Mouse (Mus musculus) spleen, adult 2 months (tissue): Measurements from ENCODE around the gene Ftsj1. TPM values are rescaled to one million over a fixed set of nuclear protein-coding genes. Genes with fewer than 3 reads are reported as not detected.

Source experiments
- DNase-seq, 2 experiments: peaks; one replicate each; pipeline versions ENCODE4 v3.0.0 to v3.0.0-alpha.2; 2012 to 2021; ENCODE audit warnings: low spot score in 2 of 2, low read depth in 1 of 2
- H3K27ac ChIP-seq: fragments of 200-500 bp; 2 replicates; pipeline ENCODE4 v1.5.1; 2012; ENCODE audit warnings: low read length, inconsistent platforms; ENCODE audit not compliant: insufficient read depth
- H3K27me3 ChIP-seq: fragments of 200-500 bp; 2 replicates; pipeline ENCODE4 v1.6.1; 2012; ENCODE audit warnings: mild to moderate bottlenecking, moderate library complexity, low read length, inconsistent platforms; ENCODE audit not compliant: control insufficient read depth, insufficient read depth
- H3K36me3 ChIP-seq: fragments of 200-500 bp; 2 replicates; pipeline ENCODE4 v1.6.1; 2012; ENCODE audit warnings: mild to moderate bottlenecking, low read length, inconsistent platforms; ENCODE audit not compliant: control insufficient read depth, insufficient read depth
- H3K4me1 ChIP-seq: fragments of 200-500 bp; 2 replicates; pipeline ENCODE4 v1.6.1; 2011; ENCODE audit warnings: inconsistent platforms; ENCODE audit not compliant: control insufficient read depth, insufficient read depth, insufficient read length
- H3K4me3 ChIP-seq: fragments of 200-500 bp; 2 replicates; pipeline ENCODE4 v1.5.1; 2011; ENCODE audit warnings: mild to moderate bottlenecking, inconsistent platforms; ENCODE audit not compliant: insufficient read depth, insufficient read length; ENCODE audit errors: extremely low read depth
- CTCF ChIP-seq: fragments of 200-500 bp; IDR thresholded peaks from 2 replicates; pipeline ENCODE4 v1.5.1; 2011; ENCODE audit warnings: mild to moderate bottlenecking, inconsistent platforms; ENCODE audit not compliant: insufficient read depth, insufficient read length, insufficient replicate concordance; ENCODE audit errors: extremely low read depth
- POLR2A ChIP-seq: fragments of 200-500 bp; IDR thresholded peaks from 2 replicates; pipeline ENCODE4 v1.6.1; 2011; ENCODE audit warnings: low read depth, low read length, inconsistent platforms
- WGBS: fragments of 180-500 bp; shearing (Covaris S2); methylation state at CpG from one replicate; pipeline ENCODE4 v1.1.7; 2018; 5-methylcytosine and 5-hydroxymethylcytosine counted together
- polyA plus RNA-seq: library from polyadenylated mRNA; depleted of rRNA; stranded (reverse); fragments of >200 nt; gene quantifications from 2 replicates; pipeline ENCODE4 v1.2.3, GENCODE M21; 2012; rRNA removed

The Ftsj1 gene
- polyA plus RNA-seq, 1 experiment: 17.0 TPM

- DNase-seq: peak; percentile 42 to 71
- TF ChIP-seq CTCF (no peak), POLR2A (peak; percentile 23; the same call in 1 of the 2 replicates)
- 0 out of 2 replicates have a peak, but pooled peaks cover 1% of the 10 kb centered on the region for H3K36me3 ChIP-seq
- WGBS: 22% methylated on average over 38 of the region's 38 CpGs
- H3K27ac ChIP-seq: peak overlapping the region; percentile 69
- H3K27me3 ChIP-seq: no peaks in the 10 kb centered on the region
- no peaks in the 10 kb centered on the region; the same call in 1 of the 2 replicates for H3K4me1 ChIP-seq
- peak overlapping the region; percentile 85 for H3K4me3 ChIP-seq
These were observed 59.4 kb downstream of the Ftsj1 start for GRCm38 (mm10) chrX:8192640-8193418.

- 21% methylated on average over 13 of the region's 13 CpGs for WGBS
- H3K36me3 ChIP-seq: 0 out of 2 replicates have a peak, but pooled peaks cover 1% of the 10 kb centered on the region
- H3K4me1 ChIP-seq: no peaks in the 10 kb centered on the region; the same call in 1 of the 2 replicates
- H3K27me3 ChIP-seq: no peaks in the 10 kb centered on the region
- peak overlapping the region; percentile 56; the same call in 1 of the 2 replicates for H3K27ac ChIP-seq
- peak overlapping the region; percentile 85 for H3K4me3 ChIP-seq
- DNase-seq: no peak
- no peak for TF ChIP-seq POLR2A
- no peak for TF ChIP-seq CTCF
These were observed 60.0 kb downstream of the Ftsj1 start for GRCm38 (mm10) chrX:8192126-8192639.

Other genes starting within 250 kb of the Ftsj1 start
- gene Glod5, start 233.9 kb downstream of the Ftsj1 start, polyA plus RNA-seq: not detected in 2 replicates
- gene Suv39h1, start 177.6 kb downstream of the Ftsj1 start, polyA plus RNA-seq: 14.1 and 17.4 TPM in 2 replicates
- 52.2 and 65.4 TPM in 2 replicates for gene Was, start 161.9 kb downstream of the Ftsj1 start, polyA plus RNA-seq
- gene Wdr13, start 119.5 kb downstream of the Ftsj1 start, polyA plus RNA-seq: 64.1 and 85.8 TPM in 2 replicates
- gene Rbm3, start 106.5 kb downstream of the Ftsj1 start, polyA plus RNA-seq: 89.2 and 95.6 TPM in 2 replicates
- gene Tbc1d25, start 76.2 kb downstream of the Ftsj1 start, polyA plus RNA-seq: 13.9 and 16.5 TPM in 2 replicates
- gene Ebp, start 58.9 kb downstream of the Ftsj1 start, polyA plus RNA-seq: 40.9 and 64.1 TPM in 2 replicates
- 3.7 and 6.9 TPM in 2 replicates for gene Porcn, start 45.9 kb downstream of the Ftsj1 start, polyA plus RNA-seq
- gene Slc38a5, start 18.7 kb upstream of the Ftsj1 start, polyA plus RNA-seq: 33.2 and 39.8 TPM in 2 replicates
- not detected in 2 replicates for gene Ssxb10, start 75.0 kb upstream of the Ftsj1 start, polyA plus RNA-seq
- not detected in 2 replicates for gene Ssxb9, start 114.6 kb upstream of the Ftsj1 start, polyA plus RNA-seq
- not detected in 2 replicates for gene Ssxb1, start 160.9 kb upstream of the Ftsj1 start, polyA plus RNA-seq
- not detected in 2 replicates for gene Ssxb2, start 209.3 kb upstream of the Ftsj1 start, polyA plus RNA-seq